Mouse (Mus musculus) testis, adult 2 months (tissue): ENCODE measurements at regions not wholly inside any gene's neighbourhood (a gene's known extent, or its start where the extent isn't known, plus 50 kb on each side); places are given as distances from the start of the nearest gene placed in this dataset.

ENCODE experiments used
- CTCF ChIP-seq: fragments of 200-500 bp; IDR thresholded peaks from 2 replicates; pipeline ENCODE4 v1.5.1; 2012; ENCODE audit warnings: low read depth, mild to moderate bottlenecking, inconsistent platforms, low read length, moderate library complexity; ENCODE audit not compliant: control insufficient read depth, insufficient read depth, insufficient replicate concordance
- POLR2A ChIP-seq: fragments of 200-500 bp; IDR thresholded peaks from 2 replicates; pipeline ENCODE4 v1.6.1; 2012; ENCODE audit warnings: low read depth, mild to moderate bottlenecking, inconsistent platforms, low read length, moderate library complexity; ENCODE audit not compliant: control insufficient read depth

GRCm38 (mm10) chr5:111667901-111668300, 65.8 kb upstream of the Gm26897 start:
- TF ChIP-seq CTCF (no peak), POLR2A (no peak)
